Mouse (Mus musculus): Measurements from ENCODE around the gene Akt3. TPM values are rescaled to one million over a fixed set of nuclear protein-coding genes. Genes with fewer than 3 reads are reported as not detected.
A peak's percentile ranks its signal among the peaks of the same experiment; 100 is the strongest.

Gene Akt3
- total RNA-seq, 2 experiments from 2014 or later: 45.9 to 73.1 TPM

GRCm38 (mm10) chr1:177013313-177013712 lies 244.7 kb downstream of the Akt3 start:
- ATAC-seq (ENCODE audit: poor library complexity, severe bottlenecking): no peak

DNA sequence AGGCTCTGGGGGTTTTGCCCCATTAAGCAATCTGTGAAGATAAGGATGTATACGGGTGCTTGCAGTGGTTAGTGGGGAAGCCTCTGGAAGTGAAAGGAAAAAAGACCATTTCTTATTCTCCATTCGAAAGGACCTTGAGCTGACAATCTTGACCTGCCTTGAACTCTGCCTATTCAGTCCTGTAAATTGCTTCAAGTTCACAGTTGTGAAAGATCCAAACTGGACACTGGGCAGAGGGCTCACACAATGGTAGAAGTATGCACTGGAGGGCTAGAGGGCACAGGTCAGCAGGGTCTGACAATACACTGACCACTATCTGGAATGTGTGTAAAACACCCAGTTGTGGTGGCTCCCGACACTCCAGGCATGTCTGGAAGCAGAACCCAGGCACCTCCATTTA lies 245.2 kb downstream of the Akt3 start:
- ATAC-seq (ENCODE audit: poor library complexity, severe bottlenecking): no peak

- no peak for ATAC-seq (ENCODE audit: poor library complexity, severe bottlenecking)
Measured at GRCm38 (mm10) chr1:177011688-177012087, 246.3 kb downstream of the Akt3 start.

DNA sequence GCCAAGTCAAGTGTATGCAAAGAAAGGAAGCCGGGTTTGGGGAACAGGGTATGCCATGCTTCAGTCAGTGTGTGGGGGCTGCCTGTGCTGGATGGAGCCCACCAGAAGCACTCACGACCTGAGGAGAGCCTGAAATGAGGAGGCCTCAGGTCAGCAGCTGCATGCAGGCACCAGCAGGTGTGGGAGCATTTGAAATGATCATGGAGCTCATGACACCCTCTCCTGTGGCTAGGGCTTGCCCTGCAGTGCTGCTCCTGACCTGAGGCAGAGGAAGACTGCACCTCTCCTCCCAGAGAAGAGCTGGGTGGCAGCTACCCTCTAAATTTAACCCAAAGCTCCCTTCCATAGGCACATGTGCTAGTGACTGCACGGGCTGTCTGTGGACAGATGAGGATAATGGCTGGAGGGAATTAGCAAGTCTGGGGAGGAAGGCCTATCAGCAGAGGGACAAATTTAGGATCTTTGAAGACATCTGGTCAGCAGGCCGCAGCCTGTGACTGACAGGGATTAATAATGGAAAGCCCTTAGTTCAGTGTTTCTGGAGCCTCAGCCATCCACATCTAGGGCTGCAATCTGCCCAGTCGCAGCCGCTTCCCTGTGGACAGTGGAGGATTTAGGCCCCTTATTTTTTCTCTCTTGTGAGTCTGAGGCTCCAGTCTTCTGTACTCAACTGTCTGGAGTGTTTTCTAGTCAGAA lies 247.2 kb downstream of the Akt3 start:
- no peak for ATAC-seq (ENCODE audit: poor library complexity, severe bottlenecking)

DNA sequence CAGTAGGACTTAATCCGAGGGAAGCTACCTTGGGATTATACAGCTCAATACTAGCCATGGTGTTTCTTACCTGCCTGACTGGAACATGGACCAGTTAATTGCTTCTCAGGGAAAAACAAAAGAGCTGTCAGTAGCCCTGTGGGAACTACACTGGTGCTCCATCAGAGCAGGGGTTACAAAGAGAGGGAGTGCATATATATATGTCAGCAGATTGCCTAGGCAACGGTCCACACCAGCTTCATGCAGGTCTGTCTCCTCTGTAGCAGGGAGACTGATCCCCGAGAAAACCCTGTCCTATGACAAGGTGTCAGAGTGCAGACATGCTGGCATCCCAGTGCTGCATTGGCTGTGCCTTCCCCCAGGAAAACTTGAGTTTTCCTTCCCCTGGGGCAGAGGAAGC lies 248.0 kb downstream of the Akt3 start:
- no peak for ATAC-seq (ENCODE audit: poor library complexity, severe bottlenecking)

DNA sequence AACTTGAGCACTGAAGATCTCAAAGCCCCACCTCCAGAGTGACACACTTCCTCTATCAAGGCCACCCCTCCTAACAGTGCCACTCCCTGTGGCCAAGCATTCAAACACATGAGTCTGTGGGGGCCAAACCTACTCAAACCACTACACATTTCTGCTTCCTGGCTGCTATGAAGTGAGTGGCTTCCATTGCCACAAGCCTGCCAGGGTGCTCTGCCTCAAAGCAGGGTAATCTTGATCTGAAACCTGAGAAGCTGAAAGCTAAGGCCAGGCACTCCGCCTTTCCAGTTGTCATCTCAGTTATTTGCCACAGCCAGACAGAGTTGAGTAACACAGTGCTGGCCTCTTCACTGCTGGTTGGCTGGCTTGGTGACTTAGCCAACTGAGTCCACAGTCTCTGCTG lies 249.2 kb downstream of the Akt3 start:
- ATAC-seq (ENCODE audit: poor library complexity, severe bottlenecking): peak; percentile 55

DNA sequence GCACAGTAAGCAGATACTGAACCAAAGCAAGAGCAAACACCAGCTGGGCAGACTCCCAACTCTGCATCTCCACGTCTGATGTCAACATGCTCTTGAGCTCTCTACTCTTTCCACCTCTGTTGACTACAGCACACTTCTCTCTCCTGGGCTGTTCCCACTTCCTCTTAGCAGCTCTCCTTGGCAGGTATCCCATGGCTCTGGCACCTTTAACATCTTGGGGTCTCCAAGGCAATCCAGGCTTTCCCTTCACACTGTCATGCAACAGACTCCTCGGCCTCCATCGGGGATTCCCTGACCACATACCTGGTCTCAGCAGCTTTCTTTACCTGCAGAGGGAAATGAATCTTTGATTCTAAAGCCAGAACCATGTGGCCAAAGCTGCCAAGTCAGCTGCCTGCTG lies 250.6 kb downstream of the Akt3 start:
- no peak for ATAC-seq (ENCODE audit: poor library complexity, severe bottlenecking)

GRCm38 (mm10) chr1:177004041-177004741 lies 253.8 kb downstream of the Akt3 start:
- ATAC-seq (ENCODE audit: poor library complexity, severe bottlenecking): no peak

GRCm38 (mm10) chr1:177002951-177003350 lies 255.1 kb downstream of the Akt3 start:
- no peak for ATAC-seq (ENCODE audit: poor library complexity, severe bottlenecking)

DNA sequence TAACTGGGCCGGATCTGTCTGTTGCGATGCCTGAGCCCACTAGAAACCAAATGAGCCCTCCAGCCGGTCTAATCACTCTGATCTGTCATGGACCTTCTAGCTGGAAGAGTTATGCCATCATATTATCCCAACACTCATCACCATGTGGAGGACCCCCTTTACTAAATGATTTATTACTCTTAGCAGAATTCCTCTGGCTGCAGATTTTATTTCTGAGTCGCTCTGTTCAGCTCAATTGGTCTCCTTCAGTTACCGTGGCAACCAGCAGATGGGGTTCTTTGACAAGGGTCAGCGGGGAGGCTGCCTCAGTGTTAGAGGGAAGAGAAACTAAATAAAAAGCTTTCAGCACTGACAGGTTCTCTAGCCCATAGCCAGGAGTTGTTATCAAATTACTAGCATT lies 259.0 kb downstream of the Akt3 start:
- ATAC-seq (ENCODE audit: poor library complexity, severe bottlenecking): peak; percentile 41

GRCm38 (mm10) chr1:176997711-176998689 lies 260.0 kb downstream of the Akt3 start:
- ATAC-seq (ENCODE audit: poor library complexity, severe bottlenecking): no peak

DNA sequence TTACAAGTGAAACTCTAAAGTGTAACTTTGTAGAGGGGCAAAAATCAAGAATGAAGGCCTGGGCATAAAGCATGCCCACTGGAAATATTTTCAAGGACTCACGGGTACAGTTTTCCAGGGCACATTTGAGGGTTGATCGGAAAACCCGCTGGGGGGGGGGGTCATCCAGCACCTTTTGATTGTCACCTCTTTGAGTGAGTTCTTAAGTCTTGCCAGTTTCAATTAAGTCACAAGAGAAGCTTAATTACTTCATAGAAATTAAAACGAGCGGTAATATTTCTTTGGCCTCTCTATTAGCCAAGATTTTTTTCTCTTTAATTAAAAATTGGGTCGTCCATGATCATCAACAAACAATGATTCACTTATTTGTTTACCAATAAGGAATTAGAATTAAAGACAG lies 260.7 kb downstream of the Akt3 start:
- ATAC-seq (ENCODE audit: poor library complexity, severe bottlenecking): no peak

- ATAC-seq (ENCODE audit: poor library complexity, severe bottlenecking): peak; percentile 46
Measured at GRCm38 (mm10) chr1:176996630-176997201, 261.3 kb downstream of the Akt3 start.

GRCm38 (mm10) chr1:176996166-176996565 lies 261.8 kb downstream of the Akt3 start:
- no peak for ATAC-seq (ENCODE audit: poor library complexity, severe bottlenecking)

- ATAC-seq (ENCODE audit: poor library complexity, severe bottlenecking): no peak
Measured at GRCm38 (mm10) chr1:176995419-176995775, 262.6 kb downstream of the Akt3 start.

- no peak for ATAC-seq (ENCODE audit: poor library complexity, severe bottlenecking)
Measured at GRCm38 (mm10) chr1:176994707-176995418, 263.1 kb downstream of the Akt3 start.

DNA sequence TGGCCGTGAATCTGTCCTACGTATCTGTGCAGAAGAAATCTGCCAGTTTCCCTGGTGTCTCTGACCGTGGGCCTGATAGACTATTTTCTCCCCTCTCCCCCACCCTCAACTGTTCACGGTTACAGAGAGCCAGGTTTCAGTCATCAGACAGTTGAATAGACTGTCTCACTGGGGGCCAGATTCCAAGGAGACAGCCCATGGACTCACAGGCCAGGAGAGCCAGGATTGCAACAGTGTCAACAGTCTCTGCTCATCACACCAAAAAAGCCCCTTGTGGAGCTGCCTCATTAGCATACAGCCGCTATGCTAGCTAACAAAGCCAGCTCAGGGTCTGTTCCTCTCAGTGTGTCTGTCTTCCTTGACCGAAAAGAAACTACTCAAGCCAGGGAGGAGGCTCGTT lies 263.9 kb downstream of the Akt3 start:
- ATAC-seq (ENCODE audit: poor library complexity, severe bottlenecking): peak; percentile 6; the same call in 1 of the 2 replicates

GRCm38 (mm10) chr1:176993141-176994010 lies 264.6 kb downstream of the Akt3 start:
- ATAC-seq (ENCODE audit: poor library complexity, severe bottlenecking): peak; percentile 54

- no peak for ATAC-seq (ENCODE audit: poor library complexity, severe bottlenecking)
Measured at GRCm38 (mm10) chr1:176992517-176992916, 265.5 kb downstream of the Akt3 start.

All from megakaryocyte, adult 5-6 weeks (primary cell).